Mouse (Mus musculus): Measurements from ENCODE around the gene Tnfrsf22.
"Not testable (repeated sequence)": the region's sequence is repeated elsewhere in the genome, so short reads cannot be mapped to it uniquely, and the experiment has no call there.

The Tnfrsf22 gene

DNA sequence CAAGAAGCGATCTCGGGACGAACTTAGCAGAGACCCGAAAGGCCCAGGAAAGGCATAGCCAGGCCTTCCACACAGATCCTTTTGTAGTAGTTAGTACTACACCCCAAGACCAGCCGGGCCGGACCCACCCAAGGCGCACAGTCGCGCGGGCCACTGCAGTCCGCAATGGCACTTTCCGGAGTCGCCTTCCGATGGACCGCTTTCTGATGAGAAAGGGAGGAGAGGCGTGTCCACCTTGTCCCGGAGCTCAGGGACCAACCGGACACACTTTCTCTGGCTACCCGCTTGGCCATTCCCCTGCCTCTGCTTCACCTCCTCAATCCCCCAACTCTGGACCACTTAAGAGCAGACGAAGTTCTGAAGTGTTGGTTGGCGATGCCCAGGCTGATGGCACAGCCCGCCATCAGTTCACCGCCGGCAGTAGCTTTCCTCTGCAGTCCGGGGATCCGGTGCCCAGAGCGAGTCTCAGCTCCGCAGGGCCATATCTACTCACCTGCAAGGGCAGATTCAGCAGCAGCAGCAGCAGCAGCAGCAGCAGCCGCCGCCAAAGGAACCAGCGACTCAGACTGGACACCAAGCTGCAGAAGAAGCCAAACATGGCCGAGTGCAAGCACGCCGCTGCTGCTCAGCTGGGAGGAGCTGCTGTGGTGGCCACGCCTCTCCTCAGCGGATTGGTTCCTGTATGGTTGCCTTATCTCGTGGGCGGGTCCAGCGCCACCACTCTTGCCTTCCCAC lies at the start of gene Tnfrsf22:
Tnfrsf22 (minus strand) TSS at position 628 of the 735 bp plus-strand sequence.
- DNase-seq (ENCODE audit: low spot score): peak; percentile 78

DNA sequence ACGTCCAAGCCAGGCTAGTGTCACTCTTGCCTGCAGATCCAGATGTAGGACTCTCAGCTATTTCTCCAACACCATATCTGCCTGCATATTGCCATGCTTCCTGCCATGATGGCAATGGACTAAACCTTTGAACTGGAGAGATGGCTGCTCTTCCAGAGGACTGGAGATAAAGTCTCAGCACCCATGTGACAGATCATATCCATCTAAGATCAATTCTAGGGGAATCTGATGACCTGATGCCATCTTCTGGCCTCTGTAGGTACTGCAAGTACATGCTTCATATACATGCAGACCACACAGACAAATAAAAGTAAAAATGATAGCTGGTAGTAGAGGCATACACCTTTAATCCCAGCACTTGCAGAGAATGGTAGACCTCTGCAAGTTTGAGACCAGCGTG lies 46.7 kb upstream of the Tnfrsf22 start:
- no peak for DNase-seq (ENCODE audit: low spot score)

DNA sequence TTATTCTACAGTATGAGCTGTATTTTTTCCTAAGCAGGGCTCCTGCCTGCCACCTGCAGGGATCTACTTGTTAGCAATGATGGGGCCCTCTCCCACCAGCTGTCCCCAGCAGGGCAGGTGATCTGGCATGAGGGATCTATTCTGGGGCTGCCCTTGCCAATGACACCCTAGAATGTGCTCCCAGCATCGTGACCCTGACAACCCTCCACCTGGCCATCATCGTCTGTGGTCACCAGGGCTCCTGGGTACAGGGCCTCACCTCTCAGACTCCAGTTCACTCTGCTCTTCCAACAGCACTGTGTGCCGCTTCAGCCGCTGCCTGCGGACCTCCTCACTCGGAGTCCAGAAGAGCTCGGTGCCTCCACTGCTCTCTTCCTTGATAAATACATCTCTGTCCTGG lies 45.1 kb upstream of the Tnfrsf22 start:
- no peak for DNase-seq (ENCODE audit: low spot score)

DNA sequence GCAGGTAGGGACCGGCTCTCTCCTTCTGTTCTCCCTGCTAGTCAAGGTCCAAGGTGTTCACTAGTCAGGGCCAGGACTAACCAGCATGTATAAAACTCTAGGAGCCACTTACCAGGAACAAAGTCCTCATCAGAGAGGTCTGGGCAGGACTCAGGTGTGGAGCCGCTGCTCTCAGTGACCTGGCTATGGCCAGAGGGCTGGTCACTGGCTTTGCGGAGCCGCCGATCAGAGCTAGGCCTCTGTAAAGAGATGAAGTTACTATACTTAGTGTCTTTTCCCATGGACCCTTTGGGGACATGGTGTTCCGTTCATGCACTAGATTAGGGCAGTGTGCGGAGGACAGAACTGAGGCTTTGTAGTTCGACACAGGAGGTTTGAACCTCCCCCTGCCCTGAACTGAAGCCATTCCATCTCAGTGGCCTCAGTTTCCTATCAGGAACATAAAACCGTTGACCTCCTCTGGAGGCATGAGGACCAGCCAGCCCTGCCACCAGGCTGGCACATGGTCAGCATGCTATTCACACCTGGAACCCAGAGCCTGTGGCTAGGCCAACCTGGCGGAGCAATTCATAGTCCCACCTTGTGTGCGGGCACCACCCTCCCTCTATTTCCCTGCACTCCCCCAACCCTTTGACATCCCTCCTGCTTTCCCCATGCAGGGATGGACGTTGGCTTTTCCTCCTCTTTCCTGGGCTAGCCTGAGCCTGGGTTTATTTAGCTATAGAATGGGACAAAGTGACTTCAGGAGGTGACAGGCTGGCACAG lies 43.5 kb upstream of the Tnfrsf22 start:
- DNase-seq (ENCODE audit: low spot score): no peak

DNA sequence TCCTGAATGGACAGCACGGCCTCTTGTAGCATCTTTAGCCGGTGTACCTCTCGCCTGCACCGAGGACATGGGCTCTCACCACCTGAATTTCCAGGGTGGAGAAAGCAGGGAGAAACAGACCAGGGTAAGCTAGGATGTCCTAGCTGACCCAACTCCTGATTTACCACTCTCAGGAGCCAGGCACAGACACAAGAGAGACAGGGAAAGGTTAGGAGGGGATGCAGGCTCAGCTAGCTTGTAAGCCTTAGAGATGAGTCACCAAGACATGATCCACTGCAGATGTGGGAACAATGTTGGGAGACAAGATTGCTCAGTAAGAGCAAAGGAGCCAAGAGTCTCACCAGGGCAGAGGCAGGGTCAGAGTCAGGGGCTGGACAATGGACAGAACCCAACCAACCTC lies 42.4 kb upstream of the Tnfrsf22 start:
- no peak for DNase-seq (ENCODE audit: low spot score)

DNA sequence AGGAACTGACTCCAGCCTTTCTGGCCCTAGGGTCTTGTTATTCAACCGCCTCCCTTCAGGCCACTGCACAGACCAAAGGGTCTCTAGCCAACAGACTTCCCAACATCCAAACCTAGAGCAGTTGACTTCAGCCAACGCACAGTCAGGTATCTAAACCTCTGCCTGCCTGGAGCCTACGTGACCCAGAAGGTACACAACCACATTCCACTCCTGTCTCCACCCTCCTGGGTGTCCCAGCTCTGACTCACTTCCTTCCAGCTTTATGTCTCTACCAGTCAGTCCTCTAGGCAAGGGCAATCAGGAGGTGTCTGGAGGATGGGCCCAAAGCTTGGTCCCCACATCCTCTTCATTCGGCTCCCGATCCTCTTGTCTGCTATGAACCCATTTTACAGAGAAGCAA lies 41.7 kb upstream of the Tnfrsf22 start:
- no peak for DNase-seq (ENCODE audit: low spot score)

DNA sequence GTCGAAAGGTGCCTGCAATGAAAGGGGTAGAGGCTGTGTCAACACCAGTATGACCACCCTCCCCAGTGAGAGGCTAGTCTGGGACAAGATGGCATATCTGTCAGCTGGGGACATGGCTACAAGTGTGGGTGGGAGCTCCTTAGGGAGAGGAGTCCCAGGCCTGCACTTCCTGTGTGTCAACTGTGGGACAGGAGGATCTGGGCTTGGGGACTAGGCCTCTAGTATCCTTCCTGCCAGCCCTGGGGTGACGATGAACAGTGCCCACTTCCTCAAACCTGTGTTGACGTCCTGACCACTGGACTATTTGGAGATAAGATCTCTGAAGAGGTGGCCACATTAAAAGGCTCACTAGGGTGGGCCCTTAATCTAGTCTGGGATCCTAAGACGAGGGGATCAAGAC lies 40.5 kb upstream of the Tnfrsf22 start:
- no peak for DNase-seq (ENCODE audit: low spot score)

DNA sequence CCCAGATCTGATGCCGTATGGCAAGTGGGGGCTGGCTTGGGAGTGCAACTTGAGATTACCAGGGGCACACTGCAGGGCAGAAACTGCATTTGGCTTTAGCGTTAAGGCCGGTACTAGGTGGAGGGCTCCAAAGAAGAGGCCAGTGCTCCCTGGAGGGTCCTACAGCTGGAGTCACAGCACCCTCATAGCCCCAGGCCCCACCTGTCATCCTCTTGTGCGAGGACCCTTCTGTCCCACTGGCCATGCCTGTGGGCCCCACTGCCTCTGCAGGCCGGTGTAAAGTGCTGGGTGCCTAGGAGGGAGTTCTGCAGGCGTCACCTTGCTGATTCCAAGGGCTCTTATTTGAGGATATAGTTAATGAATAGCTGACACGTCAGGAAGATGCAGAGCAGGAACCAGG lies 40.0 kb upstream of the Tnfrsf22 start:
- DNase-seq (ENCODE audit: low spot score): no peak

DNA sequence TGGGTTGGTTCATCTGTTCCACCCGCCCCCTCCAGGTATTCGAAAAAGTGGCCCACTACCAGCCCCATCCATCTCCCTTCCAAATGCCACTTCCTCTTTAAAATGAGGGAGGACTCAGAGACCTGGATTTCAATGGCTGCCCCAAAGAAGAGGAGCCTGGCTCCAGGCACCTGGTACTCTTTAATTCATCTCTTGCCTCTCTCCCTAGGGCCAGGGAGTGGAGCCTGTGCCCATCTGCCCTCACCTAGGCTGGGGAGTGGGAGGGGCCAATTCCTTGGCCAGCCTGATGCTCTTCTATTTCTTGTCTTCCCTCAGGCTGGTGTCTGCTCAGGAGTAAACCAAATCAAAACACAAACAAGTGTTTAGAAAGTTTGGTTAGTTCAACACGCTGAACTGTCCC lies 37.2 kb upstream of the Tnfrsf22 start:
- not testable (repeated sequence) for DNase-seq (ENCODE audit: low spot score)

DNA sequence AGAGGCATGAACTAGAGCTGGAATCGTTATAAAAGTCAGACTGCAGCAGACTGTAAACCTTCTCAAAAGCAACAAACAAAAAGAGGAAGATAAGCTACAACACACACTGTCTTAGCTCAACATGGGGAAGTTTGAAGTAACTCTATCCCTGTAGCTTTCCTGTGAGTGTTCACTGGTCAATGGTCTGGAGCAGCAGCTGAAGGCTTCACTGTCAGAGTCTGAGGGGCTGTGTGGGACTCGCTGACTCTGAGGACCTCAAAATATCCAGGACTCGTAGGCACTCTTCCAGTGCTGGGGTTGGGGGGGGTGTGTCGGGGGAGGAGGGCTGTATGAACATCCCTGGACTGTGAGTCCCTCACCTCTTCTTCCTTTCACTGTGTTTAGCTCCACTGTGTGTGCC lies 36.7 kb upstream of the Tnfrsf22 start:
- not testable (repeated sequence) for DNase-seq (ENCODE audit: low spot score)

DNA sequence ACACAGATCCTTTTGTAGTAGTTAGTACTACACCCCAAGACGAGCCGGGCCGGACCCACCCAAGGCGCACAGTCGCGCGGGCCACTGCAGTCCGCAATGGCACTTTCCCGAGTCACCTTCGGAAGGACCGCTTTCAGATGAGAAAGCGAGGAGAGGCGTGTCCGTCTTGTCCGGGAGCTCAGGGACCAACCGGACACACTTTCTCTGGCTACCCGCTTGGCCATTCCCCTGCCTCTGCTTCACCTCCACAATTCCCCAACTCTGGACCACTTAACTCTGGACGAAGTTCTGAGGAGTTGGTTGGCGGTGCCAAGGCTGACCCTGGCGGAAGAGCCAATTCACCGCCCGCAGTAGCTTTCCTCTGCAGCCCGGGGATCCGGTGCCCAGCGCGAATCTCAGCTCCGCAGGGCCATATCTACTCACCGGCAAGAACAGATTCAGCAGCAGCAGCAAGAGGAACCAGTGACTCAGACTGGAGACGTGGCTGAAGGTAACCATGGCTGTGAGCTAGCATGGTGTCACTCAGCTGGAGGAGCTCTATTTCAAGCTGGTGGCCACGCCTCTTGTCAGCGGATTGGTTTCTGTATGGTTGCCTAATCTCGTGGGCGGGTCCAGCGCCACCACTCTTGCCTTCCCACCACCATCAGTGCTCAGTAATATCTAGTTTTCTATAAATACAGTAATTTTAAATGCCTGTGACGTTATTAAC lies 36.1 kb upstream of the Tnfrsf22 start, which contains the start of gene Tnfrsf23:
Tnfrsf23 (minus strand) TSS at position 514 of the 709 bp plus-strand sequence.
- DNase-seq (ENCODE audit: low spot score): peak; percentile 70

DNA sequence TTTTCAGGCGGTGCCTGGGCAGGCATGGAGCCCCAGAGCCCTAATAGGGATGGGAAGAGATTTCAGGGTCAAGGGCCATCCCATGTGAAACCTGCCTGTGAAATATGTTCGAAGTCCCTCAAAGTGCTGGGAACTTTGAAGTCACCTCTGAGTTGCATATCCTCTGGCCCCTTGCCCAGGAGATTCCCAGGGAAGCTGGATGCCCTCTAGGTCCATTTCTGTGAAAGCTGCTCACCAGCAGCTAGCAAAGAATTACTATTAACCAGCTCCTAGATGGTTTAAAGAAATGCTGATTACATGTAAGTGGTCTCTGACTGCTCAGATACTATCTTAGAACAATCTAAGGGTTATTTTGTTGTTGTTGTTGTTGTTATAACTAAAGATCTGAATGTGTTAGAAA lies 35.1 kb upstream of the Tnfrsf22 start:
- DNase-seq (ENCODE audit: low spot score): not testable (repeated sequence)

DNA sequence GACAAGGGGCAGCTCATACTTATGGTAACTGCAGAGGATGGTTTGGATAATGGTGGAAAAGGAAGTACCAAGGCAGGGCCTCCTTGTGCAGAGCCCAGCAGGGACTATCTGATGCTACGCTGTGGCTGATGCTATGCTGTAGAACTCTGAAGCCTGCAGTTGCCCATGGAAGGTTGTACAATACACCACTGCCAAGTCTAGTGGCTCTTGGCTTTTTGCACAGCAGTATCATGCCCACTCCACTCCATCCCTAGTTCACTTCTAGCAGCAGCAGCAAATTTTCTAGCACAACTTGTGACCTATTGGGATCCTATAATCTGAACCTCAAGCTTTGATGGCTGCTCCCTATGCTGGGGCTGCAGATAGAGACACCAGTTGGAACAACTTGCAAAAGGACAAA lies 32.1 kb upstream of the Tnfrsf22 start:
- no peak for DNase-seq (ENCODE audit: low spot score)

DNA sequence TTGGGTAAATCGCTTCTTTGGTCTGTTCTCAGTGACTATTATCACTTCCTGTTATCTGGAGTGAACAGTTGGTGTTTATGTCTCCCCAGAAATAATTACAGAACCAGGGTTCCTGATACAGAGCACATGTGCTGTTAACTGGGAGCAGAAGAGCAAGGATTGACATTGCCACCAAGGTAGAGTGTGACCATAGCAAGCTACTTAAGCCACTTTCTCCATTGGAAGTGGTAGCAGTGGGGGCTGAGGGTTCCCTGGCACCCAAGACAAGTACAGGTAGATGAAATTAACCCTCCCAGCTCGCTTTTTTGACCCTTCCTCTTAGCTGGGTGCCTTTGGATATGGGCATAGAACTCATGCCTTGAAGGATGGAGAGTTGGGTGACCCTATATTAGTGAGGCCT lies 31.4 kb upstream of the Tnfrsf22 start:
- DNase-seq (ENCODE audit: low spot score): not testable (repeated sequence)

DNA sequence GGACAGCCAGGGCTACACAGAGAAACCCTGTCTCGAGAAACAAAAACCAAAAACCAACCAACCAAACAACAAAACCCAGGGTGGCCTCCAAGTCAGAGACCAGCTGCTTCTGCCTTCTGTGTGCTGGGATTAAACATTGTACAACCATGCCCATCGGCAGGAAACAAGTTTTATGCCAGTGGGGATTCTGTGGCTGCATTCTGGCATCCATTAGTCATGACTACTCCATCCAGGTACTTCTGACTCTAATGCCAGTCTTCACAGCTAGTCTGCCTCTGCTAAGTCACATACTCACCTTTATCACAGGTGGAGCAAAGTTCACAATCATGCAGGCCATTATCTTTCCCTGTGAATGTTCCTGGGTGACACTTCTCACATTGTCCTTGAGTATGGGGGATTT lies 30.2 kb upstream of the Tnfrsf22 start:
- DNase-seq (ENCODE audit: low spot score): not testable (repeated sequence)

DNA sequence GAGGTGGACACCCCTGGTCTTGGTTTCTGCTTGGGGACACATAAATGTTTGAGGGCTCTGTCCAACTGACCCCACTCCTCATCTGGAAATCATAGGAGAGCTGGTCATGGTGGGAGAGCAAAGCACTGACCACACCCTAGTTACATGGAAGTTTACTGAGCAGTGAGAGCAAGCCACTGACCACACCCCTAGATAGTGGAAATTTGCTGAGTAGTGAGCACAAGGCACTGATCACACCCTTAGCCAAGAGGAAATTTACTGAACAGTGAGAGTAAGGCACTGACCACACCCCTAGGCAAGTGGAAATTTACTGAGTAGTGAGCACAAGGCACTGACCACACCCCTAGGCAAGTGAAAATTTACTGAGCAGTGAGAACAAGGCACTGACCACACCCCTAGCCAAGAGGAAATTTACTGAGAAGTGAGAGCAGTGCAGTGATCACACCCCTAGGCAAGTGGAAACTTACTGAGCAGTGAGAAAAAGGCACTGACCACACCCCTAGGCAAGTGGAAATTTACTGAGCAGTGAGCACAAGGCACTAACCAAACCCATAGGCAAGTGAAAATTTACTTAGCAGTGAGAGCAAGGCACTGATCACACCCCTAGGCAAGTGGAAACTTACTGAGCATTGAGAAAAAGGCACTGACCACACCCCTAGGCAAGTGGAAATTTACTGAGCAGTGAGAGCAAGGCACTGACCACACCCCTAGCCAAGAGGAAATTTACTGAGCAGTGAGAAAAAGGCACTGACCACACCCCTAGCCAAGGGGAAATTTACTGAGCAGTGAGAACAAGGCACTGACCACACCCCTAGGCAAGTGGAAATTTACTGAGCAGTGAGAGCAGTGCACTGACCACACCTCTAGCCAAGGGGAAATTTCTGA lies 17.2 kb upstream of the Tnfrsf22 start:
- no peak for DNase-seq (ENCODE audit: low spot score)

DNA sequence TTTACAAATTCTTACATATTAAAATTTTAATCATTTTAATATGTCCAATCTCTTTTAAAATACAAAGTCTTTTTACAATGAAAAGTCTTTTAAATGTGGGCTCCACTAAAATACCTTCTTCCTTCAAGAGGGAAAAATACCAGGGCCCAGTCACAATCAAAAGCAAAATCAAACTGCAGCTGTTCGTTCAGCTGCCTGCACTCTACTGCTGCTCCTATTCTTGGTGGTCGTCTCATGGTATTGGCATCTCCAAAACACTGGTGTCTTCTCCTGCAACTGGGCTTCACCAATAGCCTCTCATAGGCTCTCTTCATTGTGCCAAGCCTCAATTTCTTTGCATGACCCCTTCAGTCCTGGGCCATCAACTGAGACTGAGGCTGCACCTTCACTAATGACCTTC lies 14.0 kb upstream of the Tnfrsf22 start:
- no peak for DNase-seq (ENCODE audit: low spot score)

DNA sequence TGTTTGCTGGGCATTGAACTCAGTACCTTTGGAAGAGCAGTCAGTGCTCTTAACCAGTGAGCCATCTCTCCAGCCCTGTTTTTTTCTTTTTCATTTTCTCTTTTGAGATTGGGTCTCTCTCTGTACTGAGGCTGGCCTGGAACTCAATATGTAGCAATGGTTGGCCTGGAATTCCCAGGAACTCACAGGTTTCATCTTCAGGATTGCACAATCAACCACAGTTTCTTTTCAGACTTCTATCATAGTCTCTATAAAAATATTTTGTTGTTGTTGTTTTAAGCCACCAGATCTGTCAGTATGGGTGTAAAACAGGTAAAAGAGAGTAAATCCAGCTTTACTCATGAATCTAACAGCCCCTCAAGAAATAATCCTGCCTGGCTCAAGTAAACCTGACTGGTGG lies 11.3 kb upstream of the Tnfrsf22 start:
- DNase-seq (ENCODE audit: low spot score): no peak

DNA sequence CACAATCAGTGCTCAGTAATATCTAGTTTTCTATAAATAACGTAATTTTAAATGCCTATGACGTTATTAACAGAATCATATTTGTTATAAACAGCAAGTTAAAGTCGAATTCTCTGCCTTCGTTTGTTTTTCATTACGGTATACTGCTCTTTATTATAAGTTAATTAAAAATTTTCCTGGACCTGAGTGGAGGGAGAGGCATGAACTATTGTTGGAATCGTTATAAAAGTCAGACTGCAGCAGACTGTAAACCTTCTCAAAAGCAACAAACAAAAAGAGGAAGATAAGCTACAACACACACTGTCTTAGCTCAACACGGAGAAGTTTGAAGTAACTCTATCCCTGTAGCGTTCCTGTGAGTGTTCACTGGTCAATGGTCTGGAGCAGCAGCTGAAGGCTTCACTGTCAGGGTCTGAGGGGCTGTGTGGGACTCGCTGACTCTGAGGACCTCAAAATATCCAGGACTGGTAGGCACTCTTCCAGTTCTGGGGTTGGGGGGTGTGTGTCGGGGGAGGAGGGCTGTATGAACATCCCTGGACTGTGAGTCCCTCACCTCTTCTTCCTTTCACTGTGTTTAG lies 397 bp upstream of the Tnfrsf22 start:
- not testable (repeated sequence) for DNase-seq (ENCODE audit: low spot score)

DNA sequence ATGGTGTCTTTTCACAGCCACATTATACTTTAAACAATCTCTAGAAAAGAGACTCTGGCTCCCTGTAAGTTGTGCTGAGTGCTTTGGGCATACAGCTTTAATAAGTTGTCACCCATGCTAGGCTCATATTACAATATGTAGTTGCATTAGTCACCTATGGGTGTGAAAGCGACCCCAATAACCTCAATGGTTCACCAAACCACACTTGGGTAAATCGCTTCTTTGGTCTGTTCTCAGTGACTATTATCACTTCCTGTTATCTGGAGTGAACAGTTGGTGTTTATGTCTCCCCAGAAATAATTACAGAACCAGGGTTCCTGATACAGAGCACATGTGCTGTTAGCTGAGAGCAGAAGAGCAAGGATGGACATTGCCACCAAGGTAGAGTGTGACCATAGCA lies 5.5 kb downstream of the Tnfrsf22 start:
- DNase-seq (ENCODE audit: low spot score): not testable (repeated sequence)

DNA sequence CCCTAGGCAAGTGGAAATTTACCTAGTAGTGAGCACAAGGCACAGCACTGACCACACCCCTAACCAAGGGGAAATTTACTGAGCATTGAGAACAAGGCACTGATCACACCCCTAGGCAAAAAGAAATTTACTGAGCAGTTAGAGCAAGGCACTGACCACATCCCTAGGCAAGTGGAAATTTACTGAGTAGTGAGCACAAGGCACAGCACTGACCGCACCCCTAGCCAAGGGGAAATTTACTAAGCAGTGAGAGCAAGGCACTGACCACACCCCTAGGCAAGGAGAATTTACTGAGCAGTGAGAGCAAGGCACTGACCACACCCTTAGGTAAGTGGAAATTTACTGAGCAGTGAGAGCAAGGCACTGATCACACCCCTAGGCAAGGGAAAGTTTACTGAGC lies 12.8 kb downstream of the Tnfrsf22 start:
- DNase-seq (ENCODE audit: low spot score): no peak

All from ovary, postnatal 36 days (tissue).